Mouse (Mus musculus) liver, embryonic 14 days (tissue): ENCODE results near the gene Rpgrip1l. TPM values are rescaled to one million over a fixed set of nuclear protein-coding genes. Genes with fewer than 3 reads are reported as not detected.

Experiments
- polyA plus RNA-seq: library from polyadenylated mRNA; depleted of rRNA; stranded (reverse); fragments of >200 nt; gene quantifications from 2 replicates; pipeline ENCODE4 v1.2.3, GENCODE M21; 2012; rRNA removed

Rpgrip1l gene
- polyA plus RNA-seq, result 0.92 and 1.2 TPM in 2 replicates

GRCm38 (mm10) chr8:91312835-91313832 lies at the start of gene Rpgrip1l, which contains the start of gene Fto:
Gene Rpgrip1l (minus strand): TSS chr8:91313262.
Gene Fto (plus strand): TSS chr8:91313525.

GRCm38 (mm10) chr8:91199876-91200275 lies 113.2 kb downstream of the Rpgrip1l start, which contains the start of gene Aktip:
Gene Aktip (minus strand): TSS chr8:91199976.

Other genes with a start within 250 kb of the Rpgrip1l start
- gene Rbl2, start 243.2 kb downstream of the Rpgrip1l start, polyA plus RNA-seq, result 5.6 and 5.8 TPM in 2 replicates
- 3.1 and 3.7 TPM in 2 replicates for gene Aktip, start 113.3 kb downstream of the Rpgrip1l start, polyA plus RNA-seq
- gene Fto, start 263 bp upstream of the Rpgrip1l start, polyA plus RNA-seq, result 8.4 and 10.2 TPM in 2 replicates